Mouse (Mus musculus) mouse embryonic stem cell (cell line): ENCODE data around the gene Mettl23.
"Not testable (repeated sequence)": the region's sequence is repeated elsewhere in the genome, so short reads cannot be mapped to it uniquely, and the experiment has no call there.

Source experiments
- in situ Hi-C, 2 experiments: fragments of 300-500 bp; cut with MboI; formaldehyde crosslinking; loops; 1 replicate in 1 of 2; 3 replicates in 1 of 2; pipeline ENCODE4 v1.14.3; 2019 to 2020; ENCODE audit warnings: low sequenced_read_pairs in 2 of 2, low pct_unique_long_range_greater_than_20kb in 1 of 2, mixed read lengths in 1 of 2; ENCODE audit not compliant: unreplicated experiment in 1 of 2

Gene Mettl23

DNA sequence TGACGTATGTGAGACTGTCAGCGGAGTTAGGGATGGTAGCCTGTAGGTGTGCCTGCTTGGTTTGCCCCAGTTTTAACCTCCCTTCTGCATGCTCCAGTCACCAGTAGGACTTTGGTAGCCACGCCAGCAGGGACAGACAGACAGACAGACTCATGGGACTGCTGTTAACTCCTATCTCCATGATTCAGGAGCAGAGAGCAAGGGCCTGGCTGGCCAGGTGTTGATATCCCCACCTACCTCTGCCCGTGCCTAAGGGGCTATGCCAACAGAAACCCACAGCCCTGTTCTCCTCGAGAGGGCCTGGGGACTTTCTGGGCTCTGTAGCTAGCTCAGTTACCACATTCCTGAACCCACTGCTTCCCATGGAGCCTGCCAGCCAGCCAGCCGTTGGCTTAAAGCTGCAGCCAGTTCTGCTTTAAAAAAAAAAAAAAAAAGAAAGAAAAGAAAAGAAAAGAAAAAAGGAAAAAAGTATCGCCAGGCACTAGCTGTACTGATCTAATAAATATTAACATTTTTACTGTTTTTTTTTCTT is 28.1 kb upstream of the Mettl23 start:
- in situ Hi-C loops = no loop called here

DNA sequence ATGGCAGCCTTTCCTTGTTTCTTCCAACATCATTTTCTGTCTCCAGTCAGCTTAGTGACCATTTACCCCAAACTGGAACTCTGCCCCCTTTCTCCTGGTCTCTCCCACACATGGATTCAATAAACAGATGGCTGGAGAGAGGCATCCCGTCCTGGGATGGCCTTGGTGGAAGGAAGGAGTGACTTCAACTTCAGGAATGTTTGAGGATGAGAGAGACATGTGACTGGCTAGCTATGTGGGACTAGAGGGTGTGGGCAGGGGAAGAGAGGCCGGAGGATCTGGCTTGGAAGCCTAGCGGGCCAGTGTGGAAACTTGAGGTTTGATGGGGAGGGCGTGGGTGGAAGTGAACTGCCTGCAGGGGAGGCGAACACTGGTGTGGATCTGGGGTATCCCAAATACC is 26.3 kb upstream of the Mettl23 start:
- in situ Hi-C loops = no loop called here

DNA sequence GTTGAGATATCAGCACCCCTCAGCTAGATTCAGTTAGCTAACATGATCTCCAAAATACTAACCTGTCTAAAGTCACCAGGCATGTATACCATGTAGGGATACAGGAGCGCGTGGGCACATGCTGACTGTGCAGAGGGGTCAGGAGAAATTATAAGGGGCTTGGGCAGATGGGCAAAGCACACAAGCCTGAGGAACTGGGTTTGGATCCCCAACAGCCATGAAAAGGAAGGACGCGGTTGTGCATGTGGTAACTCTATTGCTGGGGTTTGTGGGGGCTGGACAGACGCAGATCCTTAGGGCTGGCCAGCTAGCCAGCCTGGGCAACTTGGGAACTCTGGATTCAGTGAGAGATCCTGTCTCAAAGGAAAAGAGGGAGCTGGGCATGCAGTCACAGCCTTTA is 25.5 kb upstream of the Mettl23 start:
- in situ Hi-C loops = no loop called here

DNA sequence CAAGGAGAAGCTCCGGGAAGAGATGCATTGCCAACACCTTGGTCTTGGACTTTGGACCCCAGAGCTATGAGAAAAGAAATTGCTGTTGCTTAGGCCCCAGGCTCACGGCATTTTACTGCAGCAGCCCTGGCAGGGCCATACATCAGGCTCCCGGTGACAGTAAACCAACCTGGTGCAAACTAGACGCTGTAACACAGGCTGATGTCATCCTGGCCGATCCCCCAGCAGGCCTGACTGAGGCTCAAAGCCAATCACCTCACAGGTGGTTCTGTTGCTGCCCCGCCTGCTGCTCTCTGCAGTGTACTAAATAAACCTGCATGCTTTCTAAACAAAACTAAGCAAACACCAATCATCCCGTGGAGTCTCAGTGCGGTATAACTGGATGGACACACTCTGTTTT is 24.4 kb upstream of the Mettl23 start:
- in situ Hi-C loops = no loop called here

DNA sequence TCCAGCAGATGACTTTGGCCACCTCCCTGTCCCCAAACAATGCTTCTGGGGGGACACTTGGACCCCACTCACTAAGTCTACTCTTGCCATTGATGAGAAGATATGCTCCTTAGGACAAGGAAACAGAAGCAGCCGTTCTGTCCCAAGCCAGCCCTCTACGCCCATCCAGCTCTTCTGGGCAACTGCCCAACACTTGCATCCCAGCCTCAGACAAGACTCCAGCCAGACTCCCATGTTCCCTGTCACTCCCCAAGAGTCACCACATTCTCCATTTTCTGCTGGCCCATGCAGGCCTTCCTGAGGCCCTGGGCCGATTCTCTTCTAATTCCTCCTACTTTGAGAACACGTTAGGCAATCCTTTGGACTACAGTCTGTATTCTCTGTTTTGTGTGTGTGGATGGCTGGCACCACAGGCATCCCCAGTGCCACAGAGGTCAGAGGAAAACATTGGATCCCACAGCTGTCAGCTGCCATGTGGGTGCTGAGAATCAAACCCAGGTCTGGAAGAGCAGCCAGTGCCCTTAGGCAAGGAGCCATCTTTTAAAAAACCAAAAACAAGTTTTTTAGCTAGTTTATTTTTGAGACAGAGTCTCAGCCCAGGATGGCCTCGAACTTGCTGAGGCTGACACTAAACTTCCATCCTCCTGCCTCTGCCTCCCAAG is 23.0 kb upstream of the Mettl23 start:
- in situ Hi-C loops = no loop called here

DNA sequence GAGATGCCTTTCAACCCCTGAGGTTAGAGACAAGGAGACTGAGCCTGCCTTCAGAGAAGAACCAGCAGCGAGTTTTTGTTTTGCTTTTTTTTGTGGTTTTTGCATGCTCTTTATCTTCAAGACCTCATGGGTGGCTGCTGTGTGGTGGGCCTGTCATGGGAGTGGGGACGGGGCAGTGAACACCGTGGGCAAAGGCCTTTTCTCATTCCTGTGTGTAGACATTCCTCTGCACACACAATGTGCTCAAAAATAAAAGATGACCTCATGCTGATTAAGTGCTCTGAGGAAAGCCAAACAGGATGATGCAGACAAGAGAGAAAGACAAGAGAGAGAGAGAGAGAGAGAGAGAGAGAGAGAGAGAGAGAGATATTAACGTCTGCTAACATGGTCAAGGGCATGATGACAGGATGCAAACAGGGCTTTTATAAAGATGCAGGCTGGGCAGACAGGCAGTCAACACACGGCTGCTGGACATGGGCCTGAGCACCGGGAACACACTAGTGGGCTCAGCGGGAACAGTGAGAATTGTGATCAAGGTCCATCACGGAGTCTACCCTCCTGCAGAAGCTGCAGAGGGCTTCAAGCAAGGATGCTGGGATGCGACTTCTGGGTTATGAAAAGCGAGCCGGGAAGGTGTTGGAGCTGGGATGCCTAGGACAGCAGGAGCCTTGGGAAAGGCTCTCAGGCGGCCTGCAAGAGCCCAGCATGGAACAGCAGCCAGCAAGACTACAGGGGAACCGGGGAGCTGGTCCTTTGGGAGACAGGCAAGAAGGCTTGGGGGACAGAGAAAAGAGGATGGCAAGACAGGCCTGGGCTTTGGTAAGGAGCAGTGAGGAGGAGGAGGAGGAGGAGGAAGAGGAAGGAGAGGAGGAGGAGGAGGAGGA is 21.8 kb upstream of the Mettl23 start:
- in situ Hi-C loops = no loop called here

DNA sequence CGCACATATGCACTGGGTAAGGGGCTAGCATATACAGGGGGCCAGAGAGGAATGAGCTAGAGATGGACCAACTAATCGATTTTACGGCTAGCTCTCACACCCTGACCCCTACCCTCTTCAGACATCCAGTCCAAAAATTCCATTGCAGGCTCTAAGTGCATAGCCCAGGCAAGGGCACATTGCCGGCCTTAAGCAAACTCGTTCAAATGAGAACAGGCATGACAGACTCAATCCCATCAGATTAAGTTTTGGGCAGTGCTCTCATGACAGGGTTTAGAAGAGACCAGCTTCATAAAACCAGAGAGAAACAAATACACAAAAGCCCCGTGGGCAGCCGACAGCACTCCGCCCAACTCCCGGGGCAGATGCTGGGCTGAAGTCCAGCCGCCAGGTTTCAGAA is 20.9 kb upstream of the Mettl23 start:
- in situ Hi-C loops = no loop called here

DNA sequence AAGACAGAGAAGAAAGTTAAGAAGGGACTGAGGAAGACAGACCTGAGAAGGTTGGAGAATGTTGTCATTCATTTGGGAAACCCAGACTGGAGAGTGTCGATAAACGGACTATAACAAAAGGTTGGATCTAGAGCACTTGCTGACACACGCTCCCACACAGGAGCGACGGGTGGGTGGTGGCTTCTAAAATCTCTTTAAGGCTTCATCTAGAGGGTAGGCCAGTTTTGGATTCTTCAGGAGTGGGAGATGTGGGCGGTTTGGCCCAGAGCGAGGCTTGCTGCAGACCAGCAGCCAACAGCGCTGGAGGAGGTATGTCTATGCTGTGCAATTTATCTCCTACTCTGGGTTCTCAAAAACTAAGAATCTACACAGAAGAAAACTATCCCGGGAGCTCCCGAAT is 20.5 kb upstream of the Mettl23 start:
- in situ Hi-C loops = no loop called here

DNA sequence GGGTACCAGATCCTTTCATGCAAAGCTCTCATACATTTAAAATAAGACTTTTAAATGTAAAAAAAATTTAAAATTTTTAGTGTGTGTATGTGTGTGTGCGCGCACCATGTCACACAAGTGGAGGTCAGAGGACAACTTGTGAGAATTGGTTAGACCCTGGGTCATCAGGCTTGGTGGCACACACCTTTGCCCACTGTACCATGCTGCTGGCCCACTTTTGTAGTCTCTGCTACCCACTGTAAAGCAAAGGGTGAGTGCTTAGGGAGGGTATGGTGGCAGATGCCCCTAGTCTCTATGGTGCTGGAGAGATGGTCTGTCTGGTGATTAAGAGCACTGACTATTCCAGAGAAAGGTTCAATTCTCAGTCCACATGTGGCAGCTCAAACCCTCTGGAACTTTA is 19.8 kb upstream of the Mettl23 start:
- in situ Hi-C loops = no loop called here

DNA sequence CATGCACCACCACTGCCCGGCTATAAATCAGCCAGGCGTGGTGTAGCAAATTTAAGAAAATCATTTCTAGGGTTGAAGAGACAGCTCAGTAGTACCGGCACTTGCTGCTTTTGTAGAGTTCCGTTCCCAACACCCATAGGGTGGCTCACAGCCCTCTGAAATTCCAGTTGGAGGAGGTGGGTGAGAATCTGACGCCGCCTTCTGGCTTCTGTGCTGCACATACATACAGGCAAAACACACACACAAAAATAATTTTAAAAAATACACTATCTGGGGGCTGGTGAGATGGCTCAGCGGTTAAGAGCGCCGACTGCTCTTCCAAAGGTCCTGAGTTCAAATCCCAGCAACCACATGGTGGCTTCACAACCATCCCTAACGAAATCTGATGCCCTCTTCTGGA is 19.2 kb upstream of the Mettl23 start:
- in situ Hi-C loops = not testable (repeated sequence)

DNA sequence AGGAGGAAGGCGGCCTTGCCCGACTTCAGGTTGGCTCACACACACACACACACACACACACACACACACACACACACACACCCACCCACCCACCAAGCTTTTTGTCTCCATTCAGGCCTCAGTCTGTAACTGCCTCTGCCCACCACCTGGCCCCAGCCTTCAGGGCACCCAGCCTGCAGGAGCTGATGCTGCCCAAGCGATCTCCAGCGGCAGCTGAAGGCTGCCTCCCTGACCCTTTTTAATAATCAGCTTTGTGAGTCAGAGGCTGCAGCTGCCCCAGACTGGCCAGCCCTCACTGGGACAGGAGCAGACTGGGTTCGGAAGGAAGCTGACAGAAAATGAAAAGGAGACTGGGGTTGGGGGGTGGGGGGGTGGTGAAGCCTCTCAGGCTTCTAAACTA is 17.8 kb upstream of the Mettl23 start:
- in situ Hi-C loops = no loop called here

DNA sequence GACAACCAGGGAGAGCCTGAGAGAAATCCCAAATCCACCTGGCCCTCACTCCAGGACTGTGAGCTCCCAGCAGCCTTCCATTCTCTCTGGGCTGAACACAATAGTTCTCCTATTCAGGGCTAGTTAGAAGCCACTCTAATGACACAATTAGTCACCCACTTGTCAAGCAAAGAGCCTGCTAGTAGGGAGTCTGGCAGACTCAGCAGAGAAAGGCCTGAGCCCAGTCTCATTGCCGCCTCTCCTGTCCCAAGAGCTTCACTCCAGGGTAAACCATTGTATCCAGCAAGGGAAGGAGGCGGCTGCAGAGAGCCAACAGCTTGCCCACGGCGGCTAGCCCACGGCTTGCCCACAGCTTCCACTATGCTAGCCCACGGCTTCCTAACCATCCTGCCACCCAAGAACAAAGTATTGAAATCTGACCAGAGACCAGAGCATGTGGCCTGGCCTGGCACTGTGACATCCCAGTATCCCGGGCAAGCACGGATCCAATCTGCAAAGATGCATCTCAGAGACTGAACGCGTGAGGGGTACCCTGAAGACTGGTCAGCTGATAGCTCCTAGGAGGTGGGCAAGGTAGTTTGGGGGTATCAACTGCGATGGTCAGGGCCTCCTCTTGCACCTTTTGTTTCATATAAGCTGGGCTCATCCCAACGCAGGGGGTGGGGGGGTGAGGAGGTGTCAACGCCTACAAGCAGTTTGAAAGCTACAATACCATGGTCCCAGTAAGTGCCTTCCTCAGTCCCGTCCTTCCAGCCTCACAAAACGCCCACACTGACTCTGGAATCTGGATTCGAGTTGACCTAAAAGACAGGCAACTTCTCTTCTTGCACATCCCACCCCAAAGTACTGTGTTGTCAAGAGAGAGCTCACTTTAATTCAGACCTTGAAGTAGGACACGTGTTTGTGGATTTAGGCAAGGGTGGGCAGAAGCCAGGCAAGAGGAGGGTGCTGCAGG is 16.3 kb upstream of the Mettl23 start:
- in situ Hi-C loops = no loop called here

DNA sequence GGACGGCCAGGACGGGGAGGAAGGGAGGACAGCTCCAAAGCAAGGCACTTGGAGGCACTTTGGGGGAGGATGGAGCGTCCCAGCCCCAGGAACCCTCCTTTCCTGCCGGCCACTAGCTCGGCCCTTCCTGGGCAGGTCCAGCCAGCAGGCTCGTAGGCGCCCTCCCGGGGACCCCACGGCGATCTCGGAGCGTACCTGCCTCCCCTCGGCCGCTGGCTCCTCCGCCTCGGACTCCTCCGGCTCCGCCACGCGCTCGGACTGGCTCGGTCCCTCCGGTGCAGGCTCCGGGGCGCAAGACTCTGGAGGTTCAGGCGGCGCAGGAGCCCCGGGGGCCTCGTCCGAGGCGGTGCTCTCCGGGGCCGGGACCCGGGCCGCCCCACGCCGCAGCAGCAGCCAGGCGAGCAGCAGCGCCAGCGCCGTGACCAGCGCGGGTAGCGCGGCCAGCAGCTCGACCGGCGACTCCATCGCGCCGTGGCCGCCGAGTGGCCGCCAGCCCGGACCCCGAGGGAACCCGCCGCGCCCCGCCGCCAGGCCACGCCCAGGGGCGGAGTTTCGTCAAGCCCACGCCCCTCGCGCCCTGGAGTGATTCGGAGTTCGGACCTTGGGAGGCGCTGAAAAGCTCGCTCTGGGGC is 15.4 kb upstream of the Mettl23 start, which contains the start of gene Mxra7:
Mxra7 (minus strand) TSS at position 513 of the 632 bp plus-strand sequence.
- in situ Hi-C loops = no loop called here

DNA sequence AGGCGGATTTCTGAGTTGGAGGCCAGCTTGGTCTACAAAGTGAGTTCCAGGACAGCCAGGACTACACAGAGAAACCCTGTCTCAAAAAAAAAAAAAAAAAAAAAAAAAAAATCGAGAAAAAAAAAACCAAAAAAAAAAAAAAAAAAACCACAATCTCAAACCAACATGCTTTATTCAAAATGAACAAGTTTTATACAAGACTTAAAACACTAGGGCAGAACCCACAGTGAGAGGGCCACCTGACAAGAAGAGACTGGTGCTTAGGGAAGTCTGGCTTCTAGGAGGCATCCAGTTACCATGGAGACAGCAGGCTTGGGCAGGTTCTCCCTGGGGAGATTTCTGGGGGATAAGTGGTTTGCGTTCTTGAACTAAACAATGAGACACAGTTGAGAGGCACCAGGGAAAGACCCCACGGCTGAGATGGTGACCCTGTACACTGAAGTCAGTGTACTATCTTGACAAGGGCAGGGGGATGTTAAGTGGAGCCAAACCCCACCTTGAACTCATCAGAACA is 10.8 kb upstream of the Mettl23 start:
- in situ Hi-C loops = no loop called here

DNA sequence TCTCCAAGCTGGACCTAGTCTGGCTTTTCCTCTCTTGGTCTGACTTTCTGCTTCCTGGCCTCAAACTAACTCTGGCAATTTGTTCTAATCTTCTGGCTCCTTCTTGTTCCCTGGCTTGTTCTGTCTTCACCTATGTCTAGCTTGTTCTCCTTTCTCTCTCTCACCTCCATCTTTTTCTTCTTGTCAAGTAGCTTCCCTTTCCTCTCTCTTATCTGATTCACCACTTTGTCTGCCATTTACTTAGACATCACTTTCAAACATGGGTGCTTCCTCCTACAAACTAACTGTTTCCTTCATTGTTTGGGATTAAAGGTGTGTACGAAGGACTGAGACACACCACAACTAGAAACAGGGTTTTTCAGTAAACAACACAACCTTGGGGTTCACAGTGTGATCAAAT is 8.1 kb upstream of the Mettl23 start:
- in situ Hi-C loops = no loop called here

DNA sequence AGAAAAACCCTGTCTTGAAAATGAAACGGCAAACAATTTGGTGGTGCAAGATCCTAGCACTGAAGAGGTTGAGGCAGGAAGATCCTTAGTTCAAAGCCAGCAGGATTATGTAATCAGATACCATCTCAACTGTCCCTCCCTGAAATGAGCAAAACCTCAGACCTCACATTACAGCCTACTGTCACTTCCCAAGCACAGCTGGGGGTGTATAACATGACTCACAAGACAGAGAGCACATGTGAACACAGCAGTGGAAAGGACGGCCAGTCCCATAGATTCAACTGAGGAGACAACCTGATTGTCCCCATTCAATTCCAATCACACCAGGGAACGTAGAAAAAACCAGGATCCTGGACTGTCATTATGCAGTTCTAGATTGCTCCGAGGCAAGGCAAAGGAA is 6.8 kb upstream of the Mettl23 start:
- in situ Hi-C loops = no loop called here

DNA sequence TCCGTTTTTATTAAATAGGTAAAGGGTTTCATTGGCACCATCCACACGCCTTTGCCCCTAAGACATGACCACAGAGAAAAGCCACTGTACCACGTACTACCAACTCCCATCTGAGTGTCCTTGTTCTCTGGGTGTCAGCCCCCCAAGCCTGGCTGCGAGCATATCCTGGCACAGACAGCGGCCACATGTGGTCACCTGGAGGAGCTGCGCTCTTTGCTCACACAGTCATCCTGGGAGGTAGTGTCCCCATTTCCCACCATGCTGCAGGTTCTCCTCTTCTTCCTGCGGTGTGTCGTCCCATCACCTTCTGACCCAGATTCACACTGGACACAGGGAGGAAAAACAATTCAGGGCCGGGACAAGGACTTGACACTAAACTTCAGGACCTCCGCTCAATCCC is 5.6 kb upstream of the Mettl23 start:
- in situ Hi-C loops = no loop called here

DNA sequence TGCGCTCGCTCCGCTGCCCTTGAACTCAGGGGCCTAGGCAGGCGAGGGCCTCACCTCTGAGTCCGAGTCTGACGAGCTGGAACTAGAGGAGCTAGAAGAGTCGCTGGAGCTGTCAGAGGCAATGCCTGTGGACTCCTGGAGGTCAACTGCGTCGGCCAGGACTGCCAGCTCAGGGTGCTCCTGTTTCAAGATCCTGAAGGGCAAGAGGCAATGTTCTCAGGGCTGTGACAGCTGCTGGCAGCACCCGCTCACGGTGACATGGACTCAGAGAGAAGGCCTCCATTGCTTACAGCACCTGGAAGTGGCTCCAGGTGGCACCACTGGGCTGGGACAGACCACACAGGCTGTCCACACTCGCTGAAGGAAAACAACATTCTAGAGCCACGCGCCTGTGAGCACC is 4.1 kb upstream of the Mettl23 start:
- in situ Hi-C loops = no loop called here
